ENCODE assay signal across 9 mouse cellular contexts in genomic region chr6:124802400-124802799, GRCm38 (mm10). TPM values are rescaled to one million over a fixed set of nuclear protein-coding genes. Genes with fewer than 3 reads are reported as not detected.
DNase-seq lines count a peak whose midpoint lies in the region; ATAC-seq and TF ChIP-seq lines count a peak whose summit lies in the region.
"Not testable (repeated sequence)": the region's sequence is repeated elsewhere in the genome, so short reads cannot be mapped to it uniquely, and the experiment has no call there.
"Had no signal": no experiment of that assay in that cellular context is flagged by ENCODE, and none has a peak within 500 bp of the region (broad histone marks: within the 10 kb centered on the region; RNA-seq: fewer than 3 reads in every experiment).

No protein-coding gene starts in this region.

- peak overlapping the region; percentile 66 for H3K4me3 ChIP-seq in ES-Bruce4 (ENCODE audit: low read depth, low read length)
- H3K4me3 ChIP-seq in forebrain, embryonic 12.5 days (replicated peaks); heart, postnatal 0 days (ENCODE audit: low read depth, low read length): not testable (repeated sequence)
- H3K4me3 ChIP-seq in lung, embryonic 15.5 days, result peak overlapping the region; percentile 22; the same call in 1 of the 2 replicates
- H3K4me3 ChIP-seq in stomach, embryonic 15.5 days (replicated peaks), result peak overlapping the region; percentile 21

- peak overlapping the region; percentile 94 for H3K9ac ChIP-seq in ES-Bruce4 (ENCODE audit: low read depth, poor library complexity, severe bottlenecking)
- H3K9ac ChIP-seq in forebrain, embryonic 12.5 days; heart, postnatal 0 days (replicated peaks; ENCODE audit: low read depth, low read length); lung, embryonic 15.5 days; stomach, embryonic 15.5 days: not testable (repeated sequence)

- TF ChIP-seq POLR2A in ES-Bruce4 (IDR thresholded peaks at IDR 0.05; ENCODE audit: insufficient read depth, low read length), result not testable (repeated sequence)

- not testable (repeated sequence) for H3K9me3 ChIP-seq in ES-Bruce4 (replicated peaks; ENCODE audit: control insufficient read depth, insufficient read depth, low read length, poor library complexity, severe bottlenecking); forebrain, embryonic 12.5 days; heart, postnatal 0 days (replicated peaks; ENCODE audit: control insufficient read depth, low read length); lung, embryonic 15.5 days; stomach, embryonic 15.5 days

- H3K27me3 ChIP-seq in ES-Bruce4 (ENCODE audit: control insufficient read depth, insufficient read depth, low read length, poor library complexity, severe bottlenecking); forebrain, embryonic 12.5 days; heart, postnatal 0 days (ENCODE audit: control insufficient read depth, insufficient read depth, low read length); lung, embryonic 15.5 days; stomach, embryonic 15.5 days (replicated peaks): not testable (repeated sequence)

- WGBS in forebrain, embryonic 12.5 days, result 11% methylated on average over 6 of the region's 9 CpGs
- WGBS in heart, postnatal 0 days, result 16% methylated on average over 6 of the region's 9 CpGs
- 12% methylated on average over 6 of the region's 9 CpGs for WGBS in lung, embryonic 15.5 days
- 16% methylated on average over 6 of the region's 9 CpGs for WGBS in stomach, embryonic 15.5 days

- peak overlapping the region; percentile 99 for H3K27ac ChIP-seq in ES-Bruce4 (ENCODE audit: insufficient read depth, low read length)
- not testable (repeated sequence) for H3K27ac ChIP-seq in forebrain, embryonic 12.5 days; heart, postnatal 0 days (ENCODE audit: low read depth); lung, embryonic 15.5 days; stomach, embryonic 15.5 days

- H3K36me3 ChIP-seq in ES-Bruce4 (ENCODE audit: control insufficient read depth, insufficient read depth, low read length, poor library complexity, severe bottlenecking); forebrain, embryonic 12.5 days (replicated peaks); heart, postnatal 0 days (replicated peaks; ENCODE audit: control insufficient read depth, insufficient read depth, low read length); lung, embryonic 15.5 days; stomach, embryonic 15.5 days: not testable (repeated sequence)

- H3K4me2 ChIP-seq in forebrain, embryonic 12.5 days, result peak overlapping the region; percentile 29; the same call in 1 of the 2 replicates
- H3K4me2 ChIP-seq in heart, postnatal 0 days (ENCODE audit: low read depth, low read length), result peak overlapping the region; percentile 44
- H3K4me2 ChIP-seq in lung, embryonic 15.5 days, result peak overlapping the region; percentile 47
- H3K4me2 ChIP-seq in stomach, embryonic 15.5 days, result 0 out of 2 replicates have a peak overlapping the region, but pooled peaks have one; percentile 30

- peak; percentile 61 for DNase-seq in embryo, embryonic 9.5 days (ENCODE audit: extremely low spot score)
- DNase-seq in heart, postnatal 0 days (ENCODE audit: low spot score), result not testable (repeated sequence)
- DNase-seq in kidney, adult 9 months, result peak; percentile 54
- DNase-seq in liver, result peak; percentile 39

- not testable (repeated sequence) for TF ChIP-seq EP300 in ES-Bruce4 (IDR thresholded peaks at IDR 0.05; ENCODE audit: insufficient read depth, low read depth, low read length); heart, postnatal 0 days (IDR thresholded peaks at IDR 0.05; ENCODE audit: low read depth)

- not testable (repeated sequence) for H3K4me1 ChIP-seq in ES-Bruce4 (ENCODE audit: control insufficient read depth, insufficient read depth, low read length); heart, postnatal 0 days (ENCODE audit: control insufficient read depth, insufficient read depth); stomach, embryonic 15.5 days
- peaks cover 14% of the 10 kb centered on the region for H3K4me1 ChIP-seq in forebrain, embryonic 12.5 days
- peaks cover 13% of the 10 kb centered on the region for H3K4me1 ChIP-seq in lung, embryonic 15.5 days

- TF ChIP-seq CTCF in ES-Bruce4 (IDR thresholded peaks at IDR 0.05; ENCODE audit: low read depth, low read length); heart, postnatal 0 days (IDR thresholded peaks at IDR 0.05; ENCODE audit: low read depth): not testable (repeated sequence)

- ATAC-seq in forebrain, embryonic 12.5 days (ENCODE audit: low FRiP score); heart, postnatal 0 days (ENCODE audit: insufficient read depth, low read depth); lung, embryonic 15.5 days (ENCODE audit: borderline replicate concordance, extremely low read depth, low FRiP score, low TSS enrichment); stomach, embryonic 15.5 days (ENCODE audit: insufficient read depth, low FRiP score, low read depth): not testable (repeated sequence)

RNA-seq across cellular contexts. Expression of gene Spsb2, which starts 6.1 kb away (rescaled TPM):
- polyA plus RNA-seq in ES-Bruce4 (2011; ENCODE audit: insufficient read depth, insufficient read length, low read depth, missing spikeins), result 4.6 and 5.4 TPM in 2 replicates
- polyA plus RNA-seq in forebrain, embryonic 12.5 days (2016; fragmentation: Nextera tagmentation; extraction: Ambion mirVana), result 4.5 and 7.7 TPM in 2 replicates
- 5.9 and 17.6 TPM in 2 replicates for total RNA-seq in heart, postnatal 0 days (2014; rRNA removed; ENCODE audit: low replicate concordance)
- 7.0 and 7.7 TPM in 2 replicates for polyA plus RNA-seq in heart, postnatal 0 days (2015; fragmentation: Nextera tagmentation; extraction: Ambion mirVana)
- 11.6 and 12.7 TPM in 2 replicates for polyA plus RNA-seq in lung, embryonic 15.5 days (2015; fragmentation: Nextera tagmentation; extraction: Ambion mirVana)
- 11.7 and 12.7 TPM in 2 replicates for polyA plus RNA-seq in stomach, embryonic 15.5 days (2015; fragmentation: Nextera tagmentation; extraction: Ambion mirVana)

RNA-seq across cellular contexts. Expression of gene Tpi1, which starts 11.7 kb away (rescaled TPM):
- 377 and 389 TPM in 2 replicates for polyA plus RNA-seq in ES-Bruce4 (2011; ENCODE audit: insufficient read depth, insufficient read length, low read depth, missing spikeins)
- 559 and 592 TPM in 2 replicates for polyA plus RNA-seq in forebrain, embryonic 12.5 days (2016; fragmentation: Nextera tagmentation; extraction: Ambion mirVana)
- total RNA-seq in heart, postnatal 0 days (2014; rRNA removed; ENCODE audit: low replicate concordance), result 1,544 and 1,648 TPM in 2 replicates
- polyA plus RNA-seq in heart, postnatal 0 days (2015; fragmentation: Nextera tagmentation; extraction: Ambion mirVana), result 1,138 and 1,142 TPM in 2 replicates
- 712 and 746 TPM in 2 replicates for polyA plus RNA-seq in lung, embryonic 15.5 days (2015; fragmentation: Nextera tagmentation; extraction: Ambion mirVana)
- 890 and 914 TPM in 2 replicates for polyA plus RNA-seq in stomach, embryonic 15.5 days (2015; fragmentation: Nextera tagmentation; extraction: Ambion mirVana)

RNA-seq across cellular contexts. Expression of gene Lrrc23, which starts 22.9 kb away (rescaled TPM):
- polyA plus RNA-seq in ES-Bruce4 (2011; ENCODE audit: insufficient read depth, insufficient read length, low read depth, missing spikeins), result 0.84 TPM in 1 of 2 replicates, not detected in the other
- 3.3 and 4.0 TPM in 2 replicates for polyA plus RNA-seq in forebrain, embryonic 12.5 days (2016; fragmentation: Nextera tagmentation; extraction: Ambion mirVana)
- total RNA-seq in heart, postnatal 0 days (2014; rRNA removed; ENCODE audit: low replicate concordance), result not detected in 2 replicates
- polyA plus RNA-seq in heart, postnatal 0 days (2015; fragmentation: Nextera tagmentation; extraction: Ambion mirVana), result 0.95 TPM in 1 of 2 replicates, not detected in the other
- polyA plus RNA-seq in lung, embryonic 15.5 days (2015; fragmentation: Nextera tagmentation; extraction: Ambion mirVana), result 11.7 and 13.7 TPM in 2 replicates
- 0.35 and 1.3 TPM in 2 replicates for polyA plus RNA-seq in stomach, embryonic 15.5 days (2015; fragmentation: Nextera tagmentation; extraction: Ambion mirVana)
- total RNA-seq: monocyte, adult 5-6 weeks had no signal

RNA-seq across cellular contexts. Expression of gene Usp5, which starts 26.9 kb away (rescaled TPM):
- polyA plus RNA-seq in ES-Bruce4 (2011; ENCODE audit: insufficient read depth, insufficient read length, low read depth, missing spikeins), result 80.9 and 85.2 TPM in 2 replicates
- 199 and 221 TPM in 2 replicates for polyA plus RNA-seq in forebrain, embryonic 12.5 days (2016; fragmentation: Nextera tagmentation; extraction: Ambion mirVana)
- 92.2 and 126 TPM in 2 replicates for total RNA-seq in heart, postnatal 0 days (2014; rRNA removed; ENCODE audit: low replicate concordance)
- 66.4 and 73.5 TPM in 2 replicates for polyA plus RNA-seq in heart, postnatal 0 days (2015; fragmentation: Nextera tagmentation; extraction: Ambion mirVana)
- 149 and 152 TPM in 2 replicates for polyA plus RNA-seq in lung, embryonic 15.5 days (2015; fragmentation: Nextera tagmentation; extraction: Ambion mirVana)
- 116 and 125 TPM in 2 replicates for polyA plus RNA-seq in stomach, embryonic 15.5 days (2015; fragmentation: Nextera tagmentation; extraction: Ambion mirVana)

RNA-seq across cellular contexts. Expression of gene Cdca3, which starts 26.9 kb away (rescaled TPM):
- 162 and 187 TPM in 2 replicates for polyA plus RNA-seq in ES-Bruce4 (2011; ENCODE audit: insufficient read depth, insufficient read length, low read depth, missing spikeins)
- polyA plus RNA-seq in forebrain, embryonic 12.5 days (2016; fragmentation: Nextera tagmentation; extraction: Ambion mirVana), result 233 and 244 TPM in 2 replicates
- 95.9 and 127 TPM in 2 replicates for total RNA-seq in heart, postnatal 0 days (2014; rRNA removed; ENCODE audit: low replicate concordance)
- polyA plus RNA-seq in heart, postnatal 0 days (2015; fragmentation: Nextera tagmentation; extraction: Ambion mirVana), result 51.6 and 52.9 TPM in 2 replicates
- polyA plus RNA-seq in lung, embryonic 15.5 days (2015; fragmentation: Nextera tagmentation; extraction: Ambion mirVana), result 188 and 197 TPM in 2 replicates
- 141 and 159 TPM in 2 replicates for polyA plus RNA-seq in stomach, embryonic 15.5 days (2015; fragmentation: Nextera tagmentation; extraction: Ambion mirVana)
- total RNA-seq: monocyte, adult 5-6 weeks had no signal
